Mouse (Mus musculus) forebrain, embryonic 15.5 days (tissue): ENCODE data around the gene Ptafr. TPM values are rescaled to one million over a fixed set of nuclear protein-coding genes. Genes with fewer than 3 reads are reported as not detected.
"Not testable (repeated sequence)": the region's sequence is repeated elsewhere in the genome, so short reads cannot be mapped to it uniquely, and the experiment has no call there.

Experiments
- ATAC-seq: fragments of 200-750 bp; cut with Nextera tagmentation; replicated peaks from 2 replicates; pipeline ENCODE4 v1.8.0; 2017; ENCODE audit warnings: mild to moderate bottlenecking, moderate TSS enrichment, moderate library complexity
- H3K27ac ChIP-seq: fragments of 300-500 bp; sonication (generic); replicated peaks from 2 replicates; pipeline ENCODE4 v1.5.1; 2015; ENCODE audit warnings: mild to moderate bottlenecking, inconsistent platforms
- H3K27me3 ChIP-seq: fragments of 300-500 bp; sonication (generic); 2 replicates; pipeline ENCODE4 v1.6.1; 2015; ENCODE audit warnings: inconsistent platforms
- H3K36me3 ChIP-seq: fragments of 300-500 bp; sonication (generic); 2 replicates; pipeline ENCODE4 v1.6.1; 2015; ENCODE audit warnings: mild to moderate bottlenecking, inconsistent platforms
- H3K4me1 ChIP-seq: fragments of 300-500 bp; sonication (generic); 2 replicates; pipeline ENCODE4 v1.6.1; 2015; ENCODE audit warnings: inconsistent platforms
- H3K4me2 ChIP-seq: fragments of 300-500 bp; sonication (generic); replicated peaks from 2 replicates; pipeline ENCODE4 v1.6.1; 2015; ENCODE audit warnings: mild to moderate bottlenecking, inconsistent platforms
- H3K4me3 ChIP-seq: fragments of 300-500 bp; sonication (generic); 2 replicates; pipeline ENCODE4 v1.5.1; 2015; ENCODE audit warnings: mild to moderate bottlenecking, inconsistent platforms
- H3K9ac ChIP-seq: fragments of 300-500 bp; sonication (generic); replicated peaks from 2 replicates; pipeline ENCODE4 v1.6.1; 2015; ENCODE audit warnings: mild to moderate bottlenecking, inconsistent platforms
- H3K9me3 ChIP-seq: fragments of 300-500 bp; sonication (generic); 2 replicates; pipeline ENCODE4 v1.6.1; 2016; ENCODE audit warnings: inconsistent platforms
- WGBS: fragments of 180-500 bp; shearing (Covaris S2); methylation state at CpG from one replicate; pipeline ENCODE4 v1.1.7; 2015; ENCODE audit warnings: mixed read lengths; 5-methylcytosine and 5-hydroxymethylcytosine counted together
- polyA plus RNA-seq: library from polyadenylated mRNA; unstranded; fragments of >200 nt; fragmentation: Nextera tagmentation; extraction: Ambion mirVana; gene quantifications from 2 replicates; pipeline ENCODE4 v1.2.1, GENCODE M21; 2015

The Ptafr gene
- polyA plus RNA-seq, 1 experiment from 2014 or later = 0.39 TPM

DNA sequence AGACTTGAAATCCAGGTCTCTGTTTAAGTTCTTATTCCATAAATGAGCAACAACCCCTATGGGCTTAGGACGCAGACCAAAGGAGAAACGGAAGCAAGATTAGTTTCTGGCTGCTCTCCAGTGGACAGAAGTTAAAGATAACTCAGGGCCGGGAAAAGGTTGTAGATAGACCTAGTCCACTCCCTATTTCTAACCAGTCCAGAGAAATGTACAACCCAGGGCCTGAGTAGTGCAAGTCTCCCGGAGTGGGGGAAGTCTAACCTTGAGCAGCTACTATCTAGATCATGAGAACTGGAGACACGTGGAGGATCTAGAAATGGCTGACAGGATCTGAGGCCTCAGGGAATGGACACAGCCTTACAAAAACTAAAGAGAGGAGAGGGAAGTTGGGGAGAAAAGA, 31.4 kb upstream of the Ptafr start:
- Histone ChIP-seq H3K9me3 (no peaks in the 10 kb centered on the region), H3K4me1 (peaks cover 47% of the 10 kb centered on the region), H3K4me2 (peak overlapping the region; percentile 71), H3K9ac (peak overlapping the region; percentile 99), H3K27ac (peak overlapping the region; percentile 98), H3K36me3 (peaks cover 12% of the 10 kb centered on the region), H3K27me3 (no peaks in the 10 kb centered on the region), H3K4me3 (peak overlapping the region; percentile 88)
- ATAC-seq = peak; percentile 1; the same call in 1 of the 2 replicates
- 27% methylated on average over 5 of the region's 5 CpGs for WGBS

DNA sequence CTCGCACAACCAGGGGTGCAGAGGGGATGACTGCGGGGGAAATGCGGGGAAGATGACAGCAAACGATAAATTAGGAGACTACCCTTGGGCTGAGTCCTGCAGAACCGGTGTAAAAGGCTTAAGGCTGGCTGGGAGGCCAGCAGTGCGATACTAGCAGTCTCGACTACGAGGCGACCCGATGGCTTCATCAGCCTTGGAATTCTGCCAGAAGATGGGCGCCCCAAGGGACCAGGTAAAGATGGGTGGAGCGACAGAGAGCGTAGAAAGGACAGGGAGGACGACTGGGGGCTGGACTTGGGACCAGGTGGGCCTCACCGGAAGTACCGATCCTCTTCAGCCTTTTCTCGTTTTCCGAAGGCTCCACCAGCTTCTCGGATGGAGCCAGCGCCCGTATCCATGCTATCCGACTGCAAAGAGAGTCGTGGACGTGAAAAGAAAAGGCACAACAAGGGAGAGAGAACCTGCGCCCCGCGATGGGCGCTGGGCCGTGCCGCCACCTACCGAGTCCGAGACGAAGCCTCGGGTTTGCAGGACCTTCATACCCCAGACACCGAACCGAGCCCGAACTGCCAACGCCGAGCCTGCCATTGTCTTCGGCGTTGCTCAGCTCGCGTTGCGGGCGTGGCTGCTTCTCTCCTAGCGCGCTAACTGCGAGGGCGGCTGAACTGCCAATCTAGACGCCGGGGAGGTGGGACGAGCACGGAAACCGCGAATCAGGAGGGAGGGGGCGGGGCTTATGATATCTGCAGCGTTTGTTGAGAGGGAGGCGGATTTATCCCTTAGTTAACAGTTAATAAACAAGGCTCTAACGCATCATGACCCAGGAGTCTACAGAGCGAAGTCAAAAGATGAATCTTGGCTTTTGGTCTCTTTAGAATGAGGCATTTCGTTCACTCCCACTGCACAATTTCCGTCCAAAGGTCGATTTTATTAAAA, 30.6 kb upstream of the Ptafr start, which contains the start of gene Atpif1:
TSS of gene Atpif1 (minus strand) at position 679 of the 936 bp plus-strand sequence.
- Histone ChIP-seq H3K27me3 (no peaks in the 10 kb centered on the region), H3K4me1 (peaks cover 47% of the 10 kb centered on the region), H3K4me2 (peak within 1 kb of the TSS; percentile 71), H3K9me3 (no peaks in the 10 kb centered on the region), H3K4me3 (peak within 1 kb of the TSS; percentile 88), H3K36me3 (peaks cover 12% of the 10 kb centered on the region), H3K9ac (peak within 1 kb of the TSS; percentile 99), H3K27ac (peak within 1 kb of the TSS; percentile 98)
- ATAC-seq = peak; percentile 92
- under 1% methylated on average over 63 of the region's 63 CpGs for WGBS

DNA sequence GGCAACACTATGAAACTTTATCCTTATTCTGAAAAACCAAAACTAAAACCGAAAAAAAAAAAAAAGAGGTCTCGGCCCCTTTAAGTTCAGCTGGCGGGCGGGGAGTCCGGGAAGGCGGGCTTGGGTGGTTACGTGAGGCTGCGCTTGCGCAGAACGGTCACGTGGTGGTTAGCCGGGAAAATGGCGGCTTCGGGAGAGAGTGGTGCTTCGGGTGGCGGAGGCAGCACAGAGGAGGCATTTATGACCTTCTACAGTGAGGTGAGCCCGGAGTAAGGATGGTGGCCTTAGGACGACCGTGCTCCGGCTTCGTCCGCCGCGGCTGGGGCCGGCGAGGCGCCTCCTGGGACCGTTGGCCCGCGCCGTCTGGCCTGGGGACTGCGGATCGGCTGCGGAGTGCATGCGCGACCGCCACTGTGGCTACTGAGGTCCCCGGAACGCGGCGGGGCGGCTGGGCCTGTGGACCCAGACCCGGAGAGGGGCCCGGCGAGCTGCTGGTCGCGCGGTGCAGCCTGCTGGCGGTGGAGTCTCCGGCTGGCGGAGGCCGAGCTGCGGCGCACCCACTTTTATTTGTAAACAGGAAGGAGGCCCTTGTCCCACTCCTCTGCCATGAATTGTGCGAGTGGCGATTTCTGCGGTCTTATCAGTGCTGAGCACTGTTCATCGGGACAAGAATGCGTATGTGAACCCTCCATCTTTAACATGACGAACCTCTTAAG, 28.3 kb upstream of the Ptafr start, which contains the start of gene Dnajc8:
TSS of gene Dnajc8 (plus strand) at position 145 of the 716 bp plus-strand sequence.
- H3K9me3 ChIP-seq = no peaks in the 10 kb centered on the region
- peaks cover 20% of the 10 kb centered on the region for H3K36me3 ChIP-seq
- H3K27me3 ChIP-seq = no peaks in the 10 kb centered on the region
- H3K4me3 ChIP-seq = peak within 1 kb of the TSS; percentile 91
- peak; percentile 71 for ATAC-seq
- H3K4me1 ChIP-seq = peaks cover 47% of the 10 kb centered on the region
- peak within 1 kb of the TSS; percentile 80 for H3K27ac ChIP-seq
- under 1% methylated on average over 60 of the region's 60 CpGs for WGBS
- H3K9ac ChIP-seq = peak within 1 kb of the TSS; percentile 88
- peak within 1 kb of the TSS; percentile 79 for H3K4me2 ChIP-seq

DNA sequence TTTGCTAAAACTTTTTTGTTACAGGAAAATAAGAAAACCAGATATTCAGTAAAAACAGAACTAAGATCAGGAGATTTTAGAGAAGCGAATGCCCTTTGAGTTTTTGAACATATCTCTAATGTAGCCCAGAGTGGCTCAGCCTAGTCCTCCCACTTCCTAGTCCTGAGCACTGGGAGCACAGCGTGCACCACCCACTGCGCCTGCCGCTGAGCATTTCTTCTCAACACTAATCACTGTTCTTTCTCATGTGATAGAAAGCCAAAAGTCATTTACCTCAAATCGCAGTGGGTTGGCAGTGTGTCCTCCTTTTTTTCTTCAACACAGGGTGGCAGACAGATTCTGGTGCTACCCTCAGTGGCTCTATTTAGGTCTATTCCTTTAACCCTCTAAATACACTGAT, 24.4 kb upstream of the Ptafr start:
- no peak overlapping the region for H3K4me3 ChIP-seq
- peaks cover 21% of the 10 kb centered on the region for H3K4me1 ChIP-seq
- no peak for ATAC-seq
- H3K4me2 ChIP-seq = no peak overlapping the region
- H3K9ac ChIP-seq = no peak overlapping the region
- H3K27me3 ChIP-seq = no peaks in the 10 kb centered on the region
- H3K27ac ChIP-seq = no peak overlapping the region
- no peaks in the 10 kb centered on the region for H3K9me3 ChIP-seq
- H3K36me3 ChIP-seq = peaks cover 51% of the 10 kb centered on the region
- 93% methylated on average over 5 of the region's 5 CpGs for WGBS

DNA sequence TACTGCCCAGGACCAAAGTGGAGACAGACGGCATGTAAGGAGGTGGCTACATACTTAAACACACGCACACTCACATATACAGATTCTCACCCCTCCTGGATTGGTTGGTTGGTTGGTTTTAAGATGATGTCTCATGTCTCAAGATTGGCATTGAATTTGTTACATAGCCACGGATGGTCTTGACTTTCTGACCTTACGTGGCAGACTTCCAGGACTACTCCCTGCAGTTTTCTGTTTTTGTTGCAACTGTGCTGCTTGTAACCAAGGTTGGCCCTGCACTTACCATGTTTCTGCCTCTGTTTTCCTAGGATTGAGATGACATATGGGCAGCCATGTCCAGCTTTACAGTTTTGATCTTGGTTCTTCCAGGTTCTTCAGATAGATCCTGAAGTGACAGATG, 22.5 kb upstream of the Ptafr start:
- H3K9me3 ChIP-seq = no peaks in the 10 kb centered on the region
- no peaks in the 10 kb centered on the region for H3K27me3 ChIP-seq
- 90% methylated on average over 4 of the region's 4 CpGs for WGBS
- ATAC-seq = no peak
- peaks cover 11% of the 10 kb centered on the region for H3K4me1 ChIP-seq
- no peak overlapping the region for H3K4me2 ChIP-seq
- H3K9ac ChIP-seq = no peak overlapping the region
- H3K36me3 ChIP-seq = peaks cover 63% of the 10 kb centered on the region
- no peak overlapping the region for H3K27ac ChIP-seq
- no peak overlapping the region for H3K4me3 ChIP-seq

DNA sequence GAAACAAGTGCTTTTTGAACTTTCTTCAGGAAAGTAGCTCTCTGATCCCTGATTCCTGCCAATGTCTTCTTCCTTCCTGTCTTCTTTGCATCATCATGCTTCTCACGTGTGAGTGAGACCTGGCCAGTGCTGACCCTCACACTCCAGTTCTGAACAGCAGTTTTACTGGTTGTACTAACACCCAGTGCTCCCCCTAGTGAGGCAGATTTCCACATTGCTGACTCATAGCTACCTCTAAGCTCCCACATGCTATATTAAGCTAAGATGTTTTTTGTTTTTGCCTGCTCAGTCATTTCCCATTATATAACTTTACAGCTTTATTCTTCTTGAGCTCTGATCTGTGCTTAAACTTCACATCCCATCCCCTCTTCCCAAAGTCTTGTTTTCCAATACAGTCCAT, 21.1 kb upstream of the Ptafr start:
- peaks cover 75% of the 10 kb centered on the region for H3K36me3 ChIP-seq
- H3K9me3 ChIP-seq = no peaks in the 10 kb centered on the region
- 74% methylated on average over 1 of the region's 1 CpGs for WGBS
- H3K27ac ChIP-seq = no peak overlapping the region
- no peak overlapping the region for H3K9ac ChIP-seq
- no peak overlapping the region for H3K4me2 ChIP-seq
- H3K4me1 ChIP-seq = no peaks in the 10 kb centered on the region
- no peaks in the 10 kb centered on the region for H3K27me3 ChIP-seq
- ATAC-seq = no peak
- H3K4me3 ChIP-seq = no peak overlapping the region

DNA sequence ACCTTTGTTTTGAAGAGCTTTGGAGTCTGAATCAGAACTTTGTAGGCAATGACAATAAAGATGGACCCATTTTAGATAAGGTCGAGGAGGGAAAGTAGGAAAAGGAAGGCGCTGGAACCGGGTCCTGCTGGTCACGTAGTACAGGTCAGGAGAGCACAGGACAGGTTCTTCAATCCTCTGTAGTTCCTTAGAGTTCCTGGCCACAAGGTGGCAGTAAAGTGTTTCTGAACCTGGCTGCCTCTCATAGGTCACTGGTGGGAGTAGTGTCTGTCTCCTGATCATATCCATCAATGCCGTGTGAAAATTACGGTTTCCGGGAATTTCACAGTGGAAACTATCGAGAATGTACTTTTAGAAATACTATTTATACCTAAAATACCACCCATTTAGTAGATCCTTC, 18.0 kb upstream of the Ptafr start:
- 56% methylated on average over 8 of the region's 8 CpGs for WGBS
- H3K4me3 ChIP-seq = no peak overlapping the region
- no peaks in the 10 kb centered on the region for H3K27me3 ChIP-seq
- H3K9ac ChIP-seq = no peak overlapping the region
- ATAC-seq = no peak
- peaks cover 84% of the 10 kb centered on the region for H3K36me3 ChIP-seq
- no peak overlapping the region for H3K4me2 ChIP-seq
- H3K27ac ChIP-seq = no peak overlapping the region
- H3K4me1 ChIP-seq = no peaks in the 10 kb centered on the region
- H3K9me3 ChIP-seq = no peaks in the 10 kb centered on the region

DNA sequence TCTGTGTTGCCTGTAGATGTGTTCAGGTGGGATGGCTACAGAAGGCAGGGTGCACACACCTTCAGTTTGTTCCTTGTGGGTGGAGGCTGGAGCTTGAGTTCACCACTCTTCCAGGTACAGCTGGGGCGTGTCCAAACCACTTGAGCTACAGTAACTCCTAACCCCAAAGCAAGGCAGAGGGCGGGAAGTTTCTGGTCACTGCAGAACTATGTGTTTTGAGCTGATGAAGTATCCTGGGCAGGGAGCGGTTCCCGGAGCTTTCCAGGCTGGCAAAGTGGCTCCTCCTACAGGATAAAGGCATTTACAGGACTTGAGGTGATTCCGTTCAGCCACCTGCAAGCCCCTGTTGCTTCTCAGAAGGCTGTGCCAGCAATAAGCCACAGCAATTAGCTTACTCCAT, 9.6 kb upstream of the Ptafr start:
- Histone ChIP-seq H3K4me3 (no peak overlapping the region), H3K27ac (no peak overlapping the region), H3K4me1 (no peaks in the 10 kb centered on the region), H3K4me2 (no peak overlapping the region), H3K36me3 (peaks cover 40% of the 10 kb centered on the region), H3K9me3 (no peaks in the 10 kb centered on the region), H3K27me3 (no peaks in the 10 kb centered on the region), H3K9ac (no peak overlapping the region)
- no peak for ATAC-seq
- WGBS = 79% methylated on average over 5 of the region's 5 CpGs

DNA sequence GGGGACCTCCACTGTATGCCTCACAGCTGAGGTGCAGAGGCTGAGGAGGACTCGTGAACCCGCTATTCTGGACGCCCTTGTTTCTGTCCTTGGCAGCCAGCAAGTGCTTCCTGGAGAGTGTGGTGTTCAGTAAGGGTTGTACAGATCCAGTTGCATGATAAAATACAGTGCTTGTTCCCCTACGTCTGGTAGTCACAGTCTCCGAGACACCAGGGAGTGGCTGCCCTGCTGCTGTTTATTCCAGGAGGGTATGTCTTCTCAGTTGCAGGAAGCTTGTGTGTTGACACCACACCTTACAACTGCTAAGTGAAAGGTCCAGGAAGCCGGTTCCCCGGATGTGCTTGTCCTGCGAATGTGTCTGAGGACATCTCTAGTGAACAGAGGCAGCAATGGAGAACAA, 9.2 kb upstream of the Ptafr start:
- H3K36me3 ChIP-seq = peaks cover 36% of the 10 kb centered on the region
- no peak overlapping the region for H3K27ac ChIP-seq
- no peak overlapping the region for H3K4me2 ChIP-seq
- H3K9ac ChIP-seq = no peak overlapping the region
- H3K4me1 ChIP-seq = no peaks in the 10 kb centered on the region
- no peaks in the 10 kb centered on the region for H3K27me3 ChIP-seq
- ATAC-seq = no peak
- H3K9me3 ChIP-seq = no peaks in the 10 kb centered on the region
- WGBS = 88% methylated on average over 8 of the region's 8 CpGs
- H3K4me3 ChIP-seq = no peak overlapping the region

DNA sequence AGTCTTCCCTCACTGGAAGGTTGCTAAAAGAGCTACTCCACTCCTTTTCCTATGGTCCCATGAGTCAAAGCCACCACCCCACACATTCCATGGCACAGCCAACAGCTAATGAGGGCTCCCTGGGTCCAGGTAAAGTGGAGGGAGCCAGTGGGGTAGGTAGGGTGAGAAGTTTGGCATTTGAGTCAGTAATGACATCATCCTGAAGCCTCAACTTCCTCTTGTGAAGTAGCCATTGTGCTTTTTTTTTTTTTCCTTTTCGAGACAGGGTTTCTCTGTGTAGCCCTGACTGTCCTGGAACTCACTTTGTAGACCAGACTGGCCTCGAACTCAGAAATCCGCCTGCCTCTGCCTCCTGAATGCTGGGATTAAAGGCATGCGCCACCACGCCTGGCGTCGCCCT, 8.3 kb upstream of the Ptafr start:
- not testable (repeated sequence) for H3K4me3 ChIP-seq, H3K27ac ChIP-seq, H3K4me2 ChIP-seq, H3K9me3 ChIP-seq, H3K9ac ChIP-seq, ATAC-seq, H3K4me1 ChIP-seq, H3K27me3 ChIP-seq
- H3K36me3 ChIP-seq = peaks cover 29% of the 10 kb centered on the region
- 92% methylated on average over 7 of the region's 7 CpGs for WGBS

DNA sequence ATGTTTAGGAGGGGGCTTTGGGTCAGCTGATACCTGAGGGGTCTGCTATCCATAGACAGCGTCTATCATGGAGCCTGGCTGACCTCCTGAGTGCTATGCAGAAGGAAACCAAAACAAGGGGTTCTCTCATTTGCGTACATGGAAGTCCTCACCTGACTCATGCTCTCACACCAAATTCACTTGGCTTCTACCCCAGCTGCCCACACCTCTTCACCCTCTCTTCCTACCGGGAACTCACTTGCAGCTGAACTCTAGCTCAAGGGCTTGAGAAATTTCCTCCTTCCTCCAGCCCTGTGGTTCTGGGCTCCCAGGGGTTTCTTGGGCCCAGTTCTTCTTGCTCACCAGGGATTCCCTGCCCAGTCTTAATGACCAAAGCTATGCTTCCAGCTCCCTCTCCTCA, 606 bp upstream of the Ptafr start:
- 80% methylated on average over 3 of the region's 3 CpGs for WGBS
- H3K27ac ChIP-seq = no peak overlapping the region
- no peak overlapping the region for H3K9ac ChIP-seq
- no peak overlapping the region for H3K4me2 ChIP-seq
- no peaks in the 10 kb centered on the region for H3K36me3 ChIP-seq
- no peaks in the 10 kb centered on the region for H3K27me3 ChIP-seq
- no peak for ATAC-seq
- no peaks in the 10 kb centered on the region for H3K9me3 ChIP-seq
- H3K4me1 ChIP-seq = no peaks in the 10 kb centered on the region
- no peak overlapping the region for H3K4me3 ChIP-seq

DNA sequence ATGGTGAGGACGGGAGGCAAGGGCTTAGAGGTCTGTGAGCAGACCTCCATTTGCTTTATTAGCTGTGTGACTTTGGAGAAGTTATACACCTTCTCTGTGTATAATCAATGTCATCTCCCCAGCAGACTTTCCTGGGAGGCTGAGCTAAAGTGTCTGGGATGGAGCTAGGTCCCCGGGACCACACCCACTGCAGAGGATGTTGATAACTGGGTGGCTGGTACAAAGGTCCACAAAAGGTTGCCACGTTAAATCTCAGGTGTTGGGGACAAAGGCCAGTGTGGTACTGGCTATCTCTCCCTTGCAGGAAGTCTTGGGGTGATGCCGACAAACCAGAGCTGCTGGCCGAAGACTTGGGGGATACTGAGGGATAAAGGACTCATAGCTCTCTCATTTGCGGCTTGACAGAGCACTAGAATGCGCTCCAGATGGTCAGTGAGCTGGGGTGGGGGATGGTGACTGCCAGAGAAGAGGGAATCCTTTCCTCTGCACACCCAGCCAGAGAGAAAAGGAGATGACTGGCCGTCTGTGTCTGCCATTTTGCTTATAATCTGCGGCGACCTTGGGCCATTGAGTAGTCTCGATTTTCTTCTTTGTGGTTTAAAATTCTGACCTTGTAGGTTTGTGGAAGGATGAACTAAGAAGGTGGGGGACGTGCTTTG, 1.4 kb downstream of the Ptafr start:
- Histone ChIP-seq H3K27ac (no peak overlapping the region), H3K9me3 (no peaks in the 10 kb centered on the region), H3K36me3 (no peaks in the 10 kb centered on the region), H3K4me1 (no peaks in the 10 kb centered on the region), H3K27me3 (no peaks in the 10 kb centered on the region), H3K4me3 (no peak overlapping the region), H3K4me2 (no peak overlapping the region), H3K9ac (no peak overlapping the region)
- 78% methylated on average over 12 of the region's 12 CpGs for WGBS
- no peak for ATAC-seq
